Mouse (Mus musculus): ENCODE measurements at regions not wholly inside any gene's neighbourhood (a gene's known extent, or its start where the extent isn't known, plus 50 kb on each side); places are given as distances from the start of the nearest gene placed in this dataset.

GRCm38 (mm10) chr17:92077041-92077440, 984.2 kb upstream of the Nrxn1 start:
- DNase-seq: peak; percentile 42
- intact Hi-C loops (cut with DNase I): no loop called here

All from left cerebral cortex, postnatal 4 days (tissue).